Comparison of ENCODE assay signal across 18 mouse cellular contexts in genomic region chr6:99359765-99360499, GRCm38 (mm10).
DNase-seq lines count a peak whose midpoint lies in the region; ATAC-seq and TF ChIP-seq lines count a peak whose summit lies in the region.
"Had no signal": no experiment of that assay in that cellular context is flagged by ENCODE, and none has a peak within 500 bp of the region (broad histone marks: within the 10 kb centered on the region; RNA-seq: fewer than 3 reads in every experiment).

No protein-coding gene starts in this region.

- ATAC-seq in liver, postnatal 0 days = peak; percentile 31; the same call in 1 of the 2 replicates
- no peak for ATAC-seq in liver, embryonic 11.5 days (replicated peaks; ENCODE audit: low FRiP score)
- ATAC-seq in heart, embryonic 11.5 days (replicated peaks; ENCODE audit: insufficient number of reproducible peaks, low FRiP score, low TSS enrichment) = no peak
- ATAC-seq: forebrain, embryonic 16.5 days had no signal

- H3K4me2 ChIP-seq in liver, postnatal 0 days (ENCODE audit: low read depth, low read length) = no peak overlapping the region
- H3K4me2 ChIP-seq in liver, embryonic 11.5 days = no peak overlapping the region
- H3K4me2 ChIP-seq in heart, embryonic 11.5 days = no peak overlapping the region
- H3K4me2 ChIP-seq in myocyte (ENCODE audit: low read depth) = peak overlapping the region; percentile 70
- H3K4me2 ChIP-seq: hindbrain, embryonic 12.5 days; stomach, embryonic 15.5 days had no signal

- TF ChIP-seq EP300 in liver, postnatal 0 days (IDR thresholded peaks at IDR 0.05; ENCODE audit: low read depth) = no peak

- TF ChIP-seq CTCF in gastrocnemius, adult 2 months (IDR thresholded peaks at IDR 0.05) = no peak
- TF ChIP-seq CTCF in liver, postnatal 0 days (IDR thresholded peaks at IDR 0.05; ENCODE audit: low read depth) = no peak

- H3K4me3 ChIP-seq in gastrocnemius, adult 2 months = no peak overlapping the region
- no peak overlapping the region for H3K4me3 ChIP-seq in liver, postnatal 0 days (ENCODE audit: low read depth, low read length)
- H3K4me3 ChIP-seq in liver, embryonic 11.5 days (ENCODE audit: low read depth, low read length) = no peak overlapping the region
- no peak overlapping the region for H3K4me3 ChIP-seq in heart, embryonic 11.5 days (ENCODE audit: low read depth, low read length)
- H3K4me3 ChIP-seq in myocyte = no peak overlapping the region
- H3K4me3 ChIP-seq: hindbrain, embryonic 12.5 days; stomach, embryonic 15.5 days had no signal

- TF ChIP-seq POLR2A in myocyte (IDR thresholded peaks at IDR 0.05; ENCODE audit: insufficient read length, low read depth) = no peak

- intact Hi-C loops in gastrocnemius, adult 2 months (cut with DNase I) = no loop called here
- intact Hi-C loops in gastrocnemius, postnatal 14 days (cut with DNase I; ENCODE audit: low total_unique reads) = no loop called here

- H3K9ac ChIP-seq in liver, postnatal 0 days (replicated peaks) = no peak overlapping the region
- H3K9ac ChIP-seq in liver, embryonic 11.5 days (ENCODE audit: low read depth, low read length) = no peak overlapping the region
- H3K9ac ChIP-seq in heart, embryonic 11.5 days (ENCODE audit: low read depth, low read length) = no peak overlapping the region
- H3K9ac ChIP-seq: hindbrain, embryonic 12.5 days; liver, embryonic 14.5 days; stomach, embryonic 15.5 days had no signal

- no peaks in the 10 kb centered on the region for H3K79me2 ChIP-seq in myocyte (ENCODE audit: control insufficient read depth, insufficient read depth)

- H3K4me1 ChIP-seq in liver, postnatal 0 days (ENCODE audit: insufficient read depth) = peaks cover 16% of the 10 kb centered on the region
- 0 out of 2 replicates have a peak, but pooled peaks cover 2% of the 10 kb centered on the region for H3K4me1 ChIP-seq in liver, embryonic 11.5 days (replicated peaks; ENCODE audit: control insufficient read depth, insufficient read depth, low read length)
- peaks cover 16% of the 10 kb centered on the region for H3K4me1 ChIP-seq in heart, embryonic 11.5 days (ENCODE audit: control insufficient read depth, insufficient read depth, low read length)

- H3ac ChIP-seq in myocyte (ENCODE audit: control insufficient read depth, insufficient read length) = no peak overlapping the region

- 54% methylated on average over 6 of the region's 6 CpGs for WGBS in liver, postnatal 0 days (ENCODE audit: insufficient replicate concordance)
- 70% methylated on average over 6 of the region's 6 CpGs for WGBS in liver, embryonic 11.5 days
- 62% methylated on average over 6 of the region's 6 CpGs for WGBS in heart, embryonic 11.5 days (ENCODE audit: insufficient replicate concordance)

- no peak for DNase-seq in gastrocnemius, adult 2 months
- no peak for DNase-seq in gastrocnemius, postnatal 14 days
- no peak for DNase-seq in liver, postnatal 0 days
- no peak for DNase-seq in liver, embryonic 11.5 days (ENCODE audit: low spot score)
- DNase-seq in urinary bladder, postnatal 36 days (ENCODE audit: low spot score in 2 of 2) = no peak
- DNase-seq in urinary bladder, postnatal 14 days (ENCODE audit: low spot score) = no peak
- DNase-seq: cerebellum, adult 9-11 months; gastrocnemius, postnatal 10 days; kidney, postnatal 4 days; layer of hippocampus, postnatal 36 days; left cerebral cortex, postnatal 4 days; retina, postnatal 1 day had no signal

- H3K36me3 ChIP-seq in liver, postnatal 0 days (replicated peaks; ENCODE audit: insufficient read depth, low read length) = no peaks in the 10 kb centered on the region
- H3K36me3 ChIP-seq in liver, embryonic 11.5 days (ENCODE audit: control insufficient read depth, insufficient read depth, low read length) = no peaks in the 10 kb centered on the region
- H3K36me3 ChIP-seq in heart, embryonic 11.5 days (ENCODE audit: control insufficient read depth, insufficient read depth, low read length) = no peaks in the 10 kb centered on the region
- no peaks in the 10 kb centered on the region for H3K36me3 ChIP-seq in myocyte (ENCODE audit: control insufficient read depth, insufficient read depth)
- H3K36me3 ChIP-seq: hindbrain, embryonic 12.5 days; stomach, embryonic 15.5 days had no signal

- no peaks in the 10 kb centered on the region for H3K27me3 ChIP-seq in liver, postnatal 0 days (ENCODE audit: insufficient read depth, low read length)
- H3K27me3 ChIP-seq in liver, embryonic 11.5 days (replicated peaks; ENCODE audit: control insufficient read depth, insufficient read depth, low read length) = no peaks in the 10 kb centered on the region
- no peaks in the 10 kb centered on the region for H3K27me3 ChIP-seq in heart, embryonic 11.5 days (ENCODE audit: control insufficient read depth, insufficient read depth, low read length)
- no peaks in the 10 kb centered on the region for H3K27me3 ChIP-seq in myocyte (ENCODE audit: control insufficient read depth, insufficient read depth, insufficient read length)
- H3K27me3 ChIP-seq: hindbrain, embryonic 12.5 days; stomach, embryonic 15.5 days had no signal

- H3K9me3 ChIP-seq in liver, postnatal 0 days (ENCODE audit: low read length) = no peaks in the 10 kb centered on the region
- H3K9me3 ChIP-seq in liver, embryonic 11.5 days (ENCODE audit: control insufficient read depth, low read length) = no peaks in the 10 kb centered on the region
- H3K9me3 ChIP-seq in heart, embryonic 11.5 days (replicated peaks; ENCODE audit: control insufficient read depth, low read length) = no peaks in the 10 kb centered on the region
- H3K9me3 ChIP-seq: hindbrain, embryonic 12.5 days; stomach, embryonic 15.5 days had no signal

- H3K27ac ChIP-seq in gastrocnemius, adult 2 months = peak overlapping the region; percentile 56
- peak overlapping the region; percentile 53; the same call in 1 of the 2 replicates for H3K27ac ChIP-seq in liver, postnatal 0 days (ENCODE audit: low read depth)
- no peak overlapping the region for H3K27ac ChIP-seq in liver, embryonic 11.5 days (ENCODE audit: low read depth, low read length)
- H3K27ac ChIP-seq in heart, embryonic 11.5 days (ENCODE audit: low read depth, low read length) = peak overlapping the region; percentile 59
- H3K27ac ChIP-seq: hindbrain, embryonic 12.5 days; liver, embryonic 14.5 days; stomach, embryonic 15.5 days had no signal

TF ChIP-seq in myocyte, 11 proteins besides CTCF, POLR2A, EP300 and RAD21:
- TF ChIP-seq POLR2AphosphoS2 (IDR thresholded peaks at IDR 0.05; ENCODE audit: insufficient read length, low read depth) = no peak
- no peak for TF ChIP-seq TCF3 (IDR thresholded peaks at IDR 0.05; ENCODE audit: insufficient read length, low read depth)
- no peak for TF ChIP-seq MYOG (IDR thresholded peaks at IDR 0.05; ENCODE audit: control insufficient read depth in 1 of 3, insufficient read depth in 1 of 3, insufficient read length in 2 of 3, low read depth in 2 of 3)
- TF ChIP-seq CEBPB (IDR thresholded peaks at IDR 0.05; ENCODE audit: insufficient read depth, poor library complexity, severe bottlenecking) = no peak
- no peak for TF ChIP-seq MAX (IDR thresholded peaks at IDR 0.05; ENCODE audit: low read depth)
- no peak for TF ChIP-seq E2F4 (IDR thresholded peaks at IDR 0.05; ENCODE audit: insufficient read depth)
- no peak for TF ChIP-seq REST (IDR thresholded peaks at IDR 0.05; ENCODE audit: insufficient read depth, insufficient read length)
- TF ChIP-seq TCF12 (IDR thresholded peaks at IDR 0.05; ENCODE audit: insufficient read depth, poor library complexity, severe bottlenecking) = no peak
- TF ChIP-seq MYOD1 (IDR thresholded peaks at IDR 0.05; ENCODE audit: control insufficient read depth in 1 of 3, insufficient read length in 2 of 3, low read depth in 2 of 3) = no peak
- no peak for TF ChIP-seq USF1 (IDR thresholded peaks at IDR 0.05; ENCODE audit: low read depth)
- TF ChIP-seq SRF (IDR thresholded peaks at IDR 0.05; ENCODE audit: control insufficient read depth, insufficient read length, low read depth) = no peak
